Mouse (Mus musculus): ENCODE measurements at regions not wholly inside any gene's neighbourhood (a gene's known extent, or its start where the extent isn't known, plus 50 kb on each side); places are given as distances from the start of the nearest gene placed in this dataset.

GRCm38 (mm10) chr17:83085792-83086475 is 129.2 kb upstream of the Pkdcc start:
- no peak for DNase-seq (ENCODE audit: extremely low read depth, insufficient read length, low spot score)

- DNase-seq (ENCODE audit: extremely low read depth, insufficient read length, low spot score) = no peak
Observed at GRCm38 (mm10) chr17:83086703-83087102, 128.4 kb upstream of the Pkdcc start.

GRCm38 (mm10) chr17:83088471-83088870 is 126.6 kb upstream of the Pkdcc start:
- DNase-seq (ENCODE audit: extremely low read depth, insufficient read length, low spot score) = no peak

GRCm38 (mm10) chr17:83089856-83090692 is 125.0 kb upstream of the Pkdcc start:
- DNase-seq (ENCODE audit: extremely low read depth, insufficient read length, low spot score) = no peak

- DNase-seq (ENCODE audit: extremely low read depth, insufficient read length, low spot score) = no peak
Observed at GRCm38 (mm10) chr17:83093862-83094261, 121.2 kb upstream of the Pkdcc start.

- DNase-seq (ENCODE audit: extremely low read depth, insufficient read length, low spot score) = no peak
Observed at GRCm38 (mm10) chr17:83096451-83096850, 118.6 kb upstream of the Pkdcc start.

GRCm38 (mm10) chr17:83097998-83098397 is 117.1 kb upstream of the Pkdcc start:
- no peak for DNase-seq (ENCODE audit: extremely low read depth, insufficient read length, low spot score)

GRCm38 (mm10) chr17:83098679-83099413 is 116.2 kb upstream of the Pkdcc start:
- DNase-seq (ENCODE audit: extremely low read depth, insufficient read length, low spot score) = no peak

GRCm38 (mm10) chr17:83101035-83101434 is 114.1 kb upstream of the Pkdcc start:
- no peak for DNase-seq (ENCODE audit: extremely low read depth, insufficient read length, low spot score)

GRCm38 (mm10) chr17:83101756-83102155 is 113.3 kb upstream of the Pkdcc start:
- DNase-seq (ENCODE audit: extremely low read depth, insufficient read length, low spot score) = no peak

- DNase-seq (ENCODE audit: extremely low read depth, insufficient read length, low spot score) = no peak
Observed at GRCm38 (mm10) chr17:83102675-83103412, 112.2 kb upstream of the Pkdcc start.

GRCm38 (mm10) chr17:83108151-83108550 is 106.9 kb upstream of the Pkdcc start:
- DNase-seq (ENCODE audit: extremely low read depth, insufficient read length, low spot score) = no peak

GRCm38 (mm10) chr17:83109792-83110440 is 105.2 kb upstream of the Pkdcc start:
- DNase-seq (ENCODE audit: extremely low read depth, insufficient read length, low spot score) = peak; percentile 38

GRCm38 (mm10) chr17:83110556-83110955 is 104.5 kb upstream of the Pkdcc start:
- DNase-seq (ENCODE audit: extremely low read depth, insufficient read length, low spot score) = no peak

- no peak for DNase-seq (ENCODE audit: extremely low read depth, insufficient read length, low spot score)
Observed at GRCm38 (mm10) chr17:83115146-83115545, 99.9 kb upstream of the Pkdcc start.

GRCm38 (mm10) chr17:83115832-83116480 is 99.1 kb upstream of the Pkdcc start:
- DNase-seq (ENCODE audit: extremely low read depth, insufficient read length, low spot score) = no peak

GRCm38 (mm10) chr17:83120665-83121232 is 94.3 kb upstream of the Pkdcc start:
- DNase-seq (ENCODE audit: extremely low read depth, insufficient read length, low spot score) = no peak

- DNase-seq (ENCODE audit: extremely low read depth, insufficient read length, low spot score) = no peak
Observed at GRCm38 (mm10) chr17:83122525-83123280, 92.4 kb upstream of the Pkdcc start.

- DNase-seq (ENCODE audit: extremely low read depth, insufficient read length, low spot score) = no peak
Observed at GRCm38 (mm10) chr17:83125057-83125456, 90.0 kb upstream of the Pkdcc start.

All from 3134 (cell line).